Mouse (Mus musculus) left cerebral cortex, adult 8-10 months (tissue): ENCODE results near the gene Nlk. TPM values are rescaled to one million over a fixed set of nuclear protein-coding genes. Genes with fewer than 3 reads are reported as not detected.
"Not testable (repeated sequence)": the region's sequence is repeated elsewhere in the genome, so short reads cannot be mapped to it uniquely, and the experiment has no call there.

Source experiments
- DNase-seq, 2 experiments: peaks; one replicate each; pipeline ENCODE4 v3.0.0; 2022; ENCODE audit warnings: low spot score in 2 of 2
- total RNA-seq, 4 experiments: library from RNA; stranded (reverse); gene quantifications; 2 replicates each; pipeline ENCODE4 v1.2.4; 2022

Gene Nlk
- total RNA-seq, 4 experiments from 2014 or later = 84.1 to 92.5 (median 87.6) TPM

DNA sequence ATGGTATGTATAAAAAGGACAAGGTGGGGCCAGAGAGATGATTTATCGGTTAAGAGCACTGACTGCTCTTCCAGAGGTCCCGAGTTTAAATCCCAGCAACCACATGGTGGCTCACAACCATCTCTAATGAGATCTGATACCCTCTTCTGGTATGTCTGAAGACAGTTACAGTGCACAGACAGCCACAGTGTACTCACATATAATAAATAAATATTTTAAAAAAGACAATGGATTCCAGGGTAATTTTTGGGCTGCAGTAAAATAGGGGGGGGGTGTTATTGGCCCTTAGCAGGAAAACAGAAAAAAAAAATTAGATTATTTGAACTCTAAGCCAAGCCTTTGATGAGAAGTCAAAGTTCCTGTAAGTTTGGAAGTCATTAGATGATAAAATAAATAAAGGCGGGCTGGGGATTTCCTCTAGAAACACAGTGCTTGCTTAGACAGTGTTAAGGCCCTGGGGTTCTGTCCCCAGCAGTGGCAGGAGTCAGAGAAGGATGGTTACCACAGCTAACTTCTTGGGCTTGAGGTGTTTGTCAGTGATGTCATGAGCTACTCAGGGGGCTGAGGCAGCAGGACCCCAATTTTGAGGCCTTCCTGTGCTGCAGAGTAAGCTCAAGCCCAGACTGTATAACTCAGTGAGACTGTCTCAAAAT, 98.3 kb downstream of the Nlk start:
- DNase-seq = no peak

- no peak for DNase-seq
These were observed 100.4 kb downstream of the Nlk start for GRCm38 (mm10) chr11:78596750-78597149.

- DNase-seq = no peak
These were observed 101.4 kb downstream of the Nlk start for GRCm38 (mm10) chr11:78595773-78596172.

- no peak for DNase-seq
These were observed 102.8 kb downstream of the Nlk start for GRCm38 (mm10) chr11:78594271-78594964.

DNA sequence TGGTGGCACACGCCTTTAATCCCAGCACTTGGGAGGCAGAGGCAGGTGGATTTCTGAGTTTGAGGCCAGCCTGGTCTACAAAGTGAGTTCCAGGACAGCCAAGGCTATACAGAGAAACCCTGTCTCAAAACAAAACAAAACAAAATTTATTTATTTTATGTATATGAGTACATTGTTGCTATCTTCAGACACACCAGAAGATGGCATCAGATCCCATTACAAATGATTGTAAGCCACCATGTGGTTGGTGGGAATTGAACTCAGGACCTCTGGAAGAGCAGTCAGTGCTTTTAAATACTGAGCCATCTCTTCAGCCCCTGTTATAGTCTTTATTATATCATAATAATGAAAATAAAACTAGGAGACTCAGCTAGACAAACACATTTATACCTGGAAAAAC, 109.5 kb downstream of the Nlk start:
- not testable (repeated sequence) for DNase-seq

DNA sequence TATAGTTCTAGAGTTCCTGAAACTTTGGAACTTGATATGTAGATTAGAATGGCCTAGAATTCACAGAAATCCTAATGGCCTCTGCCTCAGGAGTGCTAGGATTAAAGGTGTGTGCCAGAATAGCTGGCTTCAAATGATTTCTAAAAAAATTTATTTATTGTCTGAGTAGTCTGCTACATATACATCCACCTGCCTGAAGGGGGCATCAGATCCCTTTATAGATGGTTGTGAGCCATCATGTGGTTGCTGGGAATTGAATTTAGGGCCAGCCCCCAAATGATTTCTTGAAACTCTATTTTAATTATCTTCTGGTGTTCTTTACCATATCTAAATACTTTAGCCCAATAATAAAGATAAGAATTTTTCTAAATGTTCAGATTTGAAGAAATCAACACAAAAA, 111.1 kb downstream of the Nlk start:
- DNase-seq = no peak

GRCm38 (mm10) chr11:78582848-78583247, 114.3 kb downstream of the Nlk start:
- DNase-seq = no peak

GRCm38 (mm10) chr11:78574975-78575374, 122.2 kb downstream of the Nlk start:
- DNase-seq = no peak

DNA sequence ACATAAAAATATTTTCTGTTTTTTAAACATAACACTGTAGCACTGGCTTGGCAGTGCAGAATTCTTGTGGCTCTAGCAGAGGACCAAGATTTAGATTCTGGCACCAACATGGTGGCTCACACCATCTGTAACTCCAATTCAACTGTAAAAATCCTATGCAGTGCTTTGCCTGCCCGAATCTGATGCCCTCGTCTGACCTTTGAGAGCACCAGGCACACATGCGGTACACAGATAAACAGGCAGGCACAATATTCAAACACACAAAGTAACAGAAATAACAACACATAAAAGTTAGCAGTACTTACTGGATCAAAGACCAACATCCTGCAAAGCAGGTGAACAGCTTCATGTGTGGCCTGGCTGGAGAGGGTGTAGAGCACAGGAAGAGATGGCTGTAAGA, 122.6 kb downstream of the Nlk start:
- DNase-seq = no peak

DNA sequence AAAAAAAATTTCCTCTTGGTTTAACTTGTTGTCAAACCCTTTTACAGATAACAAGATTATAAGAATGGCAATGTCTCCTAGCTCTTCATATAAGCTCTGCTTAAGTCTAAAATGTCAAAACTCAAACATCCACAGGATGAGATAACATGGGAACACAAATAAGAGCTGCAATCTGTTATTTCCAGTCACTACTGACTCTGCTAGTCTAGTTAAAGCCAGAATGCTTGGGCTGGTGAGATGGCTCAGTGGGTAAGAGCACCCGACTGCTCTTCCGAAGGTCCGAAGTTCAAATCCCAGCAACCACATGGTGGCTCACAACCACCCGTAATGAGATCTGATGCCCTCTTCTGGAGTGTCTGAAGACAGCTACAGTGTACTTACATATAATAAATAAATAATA, 123.1 kb downstream of the Nlk start:
- DNase-seq = not testable (repeated sequence)

DNA sequence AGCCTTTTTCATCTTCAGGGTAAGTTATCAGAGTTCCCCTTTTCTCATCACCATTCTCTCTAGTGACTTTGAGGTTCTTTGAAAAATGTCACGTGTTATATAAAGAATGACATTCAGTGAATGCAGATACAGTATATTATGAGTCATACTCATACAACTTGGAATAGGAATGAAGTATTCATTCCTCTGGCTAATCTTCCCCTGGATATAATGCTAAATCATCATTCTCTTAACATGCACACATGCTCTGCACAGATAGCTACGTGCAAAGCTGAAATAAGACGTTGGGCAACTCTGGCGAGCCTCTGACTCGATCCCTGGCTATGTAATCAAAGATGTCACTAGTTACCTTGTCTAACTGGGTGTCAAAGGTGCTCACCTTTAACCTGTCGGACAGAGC, 125.3 kb downstream of the Nlk start:
- DNase-seq = no peak

DNA sequence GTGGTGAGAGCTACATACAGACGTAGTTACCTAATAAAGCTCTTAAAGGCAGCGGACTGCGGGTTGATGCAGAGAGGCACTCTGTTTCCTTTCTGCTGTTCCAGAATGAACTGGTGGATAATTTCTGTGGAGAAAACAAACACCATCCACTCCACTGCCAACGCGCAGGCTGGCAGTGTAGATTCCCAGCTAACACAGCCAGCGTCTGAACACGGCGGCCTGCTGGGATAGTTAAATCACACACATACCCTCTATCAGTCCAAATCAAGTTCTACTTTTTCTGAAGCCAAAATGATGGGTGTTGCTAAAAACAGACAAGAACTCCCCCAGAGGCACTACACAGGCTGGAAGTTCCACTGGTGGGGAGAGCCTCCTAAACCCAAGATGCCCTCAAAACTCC, 125.7 kb downstream of the Nlk start:
- no peak for DNase-seq

DNA sequence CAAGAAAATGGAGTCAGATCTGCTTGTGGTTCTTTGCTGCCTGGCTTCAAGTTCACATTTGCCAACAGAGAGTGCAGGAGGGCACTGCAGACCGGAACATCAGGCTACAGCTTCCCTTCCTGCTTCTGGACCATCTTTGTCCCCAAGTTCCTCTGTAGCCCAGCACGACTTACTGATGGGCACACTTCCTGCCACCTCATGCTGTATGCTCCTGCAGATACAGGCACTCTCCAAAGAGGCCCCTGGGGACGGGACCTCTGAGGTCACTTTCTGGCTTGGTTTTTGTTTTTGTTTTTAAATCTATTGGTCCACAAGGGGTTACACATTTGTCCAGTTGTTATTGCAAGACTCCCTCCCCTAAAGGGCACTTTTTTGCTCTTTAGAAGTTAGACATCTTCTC, 127.4 kb downstream of the Nlk start:
- no peak for DNase-seq

DNA sequence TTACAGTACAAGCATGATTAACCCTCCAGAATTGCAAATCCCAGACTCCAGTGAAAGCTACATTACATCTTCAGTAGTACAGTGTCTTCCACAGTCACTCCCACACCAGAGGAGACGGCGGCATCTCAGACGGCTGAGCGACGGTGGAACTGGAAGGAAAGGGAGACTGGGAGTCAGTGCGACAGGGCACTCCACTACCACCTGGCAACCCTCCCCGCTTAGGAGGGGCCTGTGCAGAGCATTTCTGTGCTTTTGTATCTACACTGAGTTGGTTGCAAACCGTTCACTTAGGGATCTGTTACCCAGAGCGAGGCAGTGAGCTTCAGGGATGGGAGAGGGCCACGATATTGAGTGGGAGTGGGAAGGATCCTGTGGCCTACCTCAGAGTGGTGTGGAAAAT, 128.3 kb downstream of the Nlk start:
- DNase-seq = no peak

DNA sequence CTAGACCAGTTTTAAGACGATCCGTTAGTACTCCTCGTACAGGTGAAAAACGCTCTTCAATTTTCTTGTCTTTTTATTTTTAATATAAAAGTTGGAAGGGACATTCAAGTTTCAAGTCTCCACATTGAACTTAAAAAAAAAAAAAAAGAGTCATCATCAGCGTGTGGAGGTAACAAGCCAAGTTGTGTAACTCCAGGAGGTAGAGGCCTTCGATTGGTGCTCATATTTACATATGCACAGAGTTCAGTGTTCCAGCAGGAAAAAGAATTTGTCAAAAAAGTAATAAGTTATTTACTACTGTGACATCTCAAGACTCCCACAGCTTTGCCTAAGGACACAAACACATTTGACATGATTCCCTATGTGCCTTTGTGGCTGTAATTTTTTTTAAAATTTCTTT, 129.6 kb downstream of the Nlk start:
- DNase-seq = no peak

GRCm38 (mm10) chr11:78566775-78567174, 130.4 kb downstream of the Nlk start:
- DNase-seq = no peak

- peak in 1 of 2 experiments; percentile 65 for DNase-seq
These were observed 136.7 kb downstream of the Nlk start for GRCm38 (mm10) chr11:78560447-78560846.

DNA sequence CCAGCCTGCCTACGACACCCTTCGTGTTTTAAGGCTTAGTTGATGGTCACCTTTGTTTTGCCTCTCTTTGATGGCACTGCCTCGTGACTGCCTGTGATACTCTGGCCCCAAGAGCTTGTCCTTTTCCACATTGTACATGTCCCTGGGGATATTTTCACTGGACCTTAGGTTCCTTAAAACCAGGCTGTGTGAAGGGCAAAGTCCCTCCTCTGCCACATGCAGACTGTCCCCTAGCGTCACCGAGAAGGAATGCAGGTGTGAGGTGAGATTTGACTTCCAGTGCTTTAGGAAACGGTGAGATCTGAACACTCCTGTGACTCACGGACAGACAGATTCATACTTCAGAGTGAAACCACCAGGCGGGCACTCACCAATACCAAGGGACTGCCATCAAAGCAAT, 139.9 kb downstream of the Nlk start:
- no peak for DNase-seq

DNA sequence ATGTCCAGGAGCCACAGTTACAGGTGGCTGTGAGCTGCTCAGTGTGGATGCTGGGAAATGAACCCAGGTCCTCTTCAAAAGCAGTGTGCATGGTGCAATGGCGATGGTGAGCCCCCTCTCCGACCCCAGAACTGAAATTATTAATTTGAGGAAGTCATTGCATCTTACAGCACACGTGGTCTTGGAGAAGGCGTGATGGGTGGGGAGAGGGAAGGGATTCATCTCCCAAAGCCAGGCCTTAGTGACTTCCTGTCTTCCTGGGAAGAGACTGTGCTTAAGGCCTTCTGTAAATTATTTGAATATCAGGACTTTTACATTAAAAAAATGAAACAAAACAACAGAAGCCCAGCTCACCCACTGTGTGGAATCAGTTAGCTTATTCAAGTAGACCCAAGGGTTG, 141.1 kb downstream of the Nlk start:
- no peak for DNase-seq

DNA sequence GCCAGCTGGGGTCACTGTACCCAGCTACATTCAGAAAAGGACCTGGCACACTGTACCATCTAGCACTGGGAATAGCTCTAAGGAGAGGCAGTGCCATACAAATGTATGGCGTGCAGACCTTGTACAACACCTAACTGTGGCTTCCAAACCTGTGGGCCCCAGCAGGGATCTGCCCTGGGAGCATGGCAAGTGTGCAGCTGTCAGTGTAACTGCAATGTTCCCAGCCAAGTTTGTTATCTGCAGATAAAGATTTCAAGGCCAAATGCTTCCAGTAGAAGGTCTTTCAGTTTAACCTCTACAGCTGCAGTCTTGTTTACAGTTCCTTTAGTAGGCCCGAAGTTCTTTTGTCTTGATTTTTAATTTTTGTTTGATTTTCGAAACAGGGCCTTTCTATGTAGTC, 141.6 kb downstream of the Nlk start:
- no peak for DNase-seq

DNA sequence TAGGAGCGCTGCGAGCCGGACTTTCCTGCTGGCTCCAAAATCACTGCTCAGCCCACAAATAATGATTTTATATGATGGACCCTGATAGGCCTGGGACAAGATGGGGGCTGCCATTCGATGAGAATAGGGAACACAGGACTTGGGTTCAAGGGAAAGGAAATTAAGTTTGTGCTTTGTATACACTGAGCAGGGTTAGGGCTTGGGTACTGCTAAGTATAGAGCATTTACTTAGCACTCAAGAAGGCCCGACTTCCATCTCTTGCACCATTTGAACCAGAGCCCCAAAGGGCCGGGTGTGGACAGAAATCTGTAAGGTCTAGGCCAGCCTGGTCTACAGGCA, 146.1 kb downstream of the Nlk start:
- DNase-seq = no peak

DNA sequence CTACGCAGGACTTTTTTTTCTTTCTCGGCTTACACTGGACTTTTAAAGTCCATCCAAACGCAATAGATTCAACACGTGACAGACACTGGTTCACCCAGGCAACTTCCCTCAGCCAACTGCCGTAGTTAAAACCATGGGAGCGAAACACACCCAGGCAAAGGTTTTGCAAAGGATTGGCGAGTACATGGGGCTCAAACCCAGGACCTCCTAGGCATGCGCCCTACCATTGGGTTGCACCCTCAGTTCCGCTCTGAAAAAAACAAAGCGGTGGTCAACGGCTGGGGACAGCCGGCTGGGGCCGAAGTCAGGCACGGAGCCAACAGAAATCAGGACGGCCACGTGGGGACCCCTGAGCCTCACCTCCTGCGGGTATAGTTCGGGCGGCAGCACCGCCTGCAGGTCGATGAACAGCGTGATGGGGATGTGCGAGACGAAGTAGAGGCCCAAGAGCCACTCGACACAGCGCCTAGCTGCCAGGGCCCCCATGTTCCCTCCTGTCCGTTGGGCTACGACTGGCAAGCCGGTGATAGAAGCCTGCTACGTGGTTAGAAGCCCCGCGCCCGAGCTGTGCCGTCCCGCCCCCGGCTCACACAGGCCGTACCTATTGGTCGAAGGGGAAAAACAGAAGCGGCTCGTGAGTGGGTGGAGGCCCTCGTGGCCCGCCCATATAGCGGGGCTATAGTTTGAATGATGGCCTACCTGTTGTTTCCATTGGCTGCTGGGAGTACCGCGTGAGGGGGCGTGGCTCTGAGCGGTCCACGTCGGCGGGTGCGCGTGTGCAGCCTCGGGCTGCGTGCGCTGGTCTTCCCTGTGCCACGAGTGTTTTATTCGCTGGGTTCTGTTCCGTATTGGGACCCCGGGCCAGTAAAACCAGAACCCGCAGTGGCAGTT, 146.8 kb downstream of the Nlk start, which contains the start of gene Tmem97:
Tmem97 (minus strand) TSS at position 610 of the 891 bp plus-strand sequence.
- peak; percentile 81 to 98 for DNase-seq
